Mouse (Mus musculus): ENCODE data around the gene Ncam1.

- TF ChIP-seq CTCF (IDR thresholded peaks at IDR 0.05; ENCODE audit: low read depth) = no peak
- TF ChIP-seq EP300 (IDR thresholded peaks at IDR 0.05; ENCODE audit: low read depth) = no peak
Observed at GRCm38 (mm10) chr9:49514306-49514705, 284.4 kb downstream of the Ncam1 start.

All from liver, postnatal 0 days (tissue).